Mouse (Mus musculus) lung, postnatal 36 days (tissue): ENCODE results near the gene Man1b1.
A peak's percentile ranks its signal among the peaks of the same experiment; 100 is the strongest.

Experiments
- DNase-seq: peaks from one replicate; pipeline ENCODE4 v3.0.0; 2022; ENCODE audit warnings: mixed read lengths

The Man1b1 gene

GRCm38 (mm10) chr2:25364761-25365090, 32.6 kb downstream of the Man1b1 start:
- DNase-seq, result no peak

GRCm38 (mm10) chr2:25365091-25365761, 33.1 kb downstream of the Man1b1 start, which contains the start of gene Uap1l1:
Gene Uap1l1, minus strand, starts transcription at chr2:25365682.
- DNase-seq, result peak; percentile 92

GRCm38 (mm10) chr2:25369996-25370395, 37.9 kb downstream of the Man1b1 start:
- DNase-seq, result no peak

GRCm38 (mm10) chr2:25371764-25372643, 39.9 kb downstream of the Man1b1 start, which contains the start of gene Sapcd2:
Gene Sapcd2, plus strand, starts transcription at chr2:25372321.
- peak; percentile 93 for DNase-seq

GRCm38 (mm10) chr2:25372644-25373391, 40.7 kb downstream of the Man1b1 start:
- DNase-seq, result no peak

GRCm38 (mm10) chr2:25373431-25373830, 41.3 kb downstream of the Man1b1 start:
- no peak for DNase-seq

- DNase-seq, result peak; percentile 77
Measured at GRCm38 (mm10) chr2:25376589-25376988, 44.5 kb downstream of the Man1b1 start.

- DNase-seq, result no peak
Measured at GRCm38 (mm10) chr2:25384492-25384891, 52.4 kb downstream of the Man1b1 start.

- no peak for DNase-seq
Measured at GRCm38 (mm10) chr2:25391266-25391665, 59.1 kb downstream of the Man1b1 start.

- peak; percentile 23 for DNase-seq
Measured at GRCm38 (mm10) chr2:25394281-25395221, 62.4 kb downstream of the Man1b1 start.

GRCm38 (mm10) chr2:25395721-25396596, 63.8 kb downstream of the Man1b1 start, which contains the start of gene Entpd2:
Gene Entpd2, plus strand, starts transcription at chr2:25395874.
- peak; percentile 53 for DNase-seq

- DNase-seq, result no peak
Measured at GRCm38 (mm10) chr2:25396597-25396983, 64.5 kb downstream of the Man1b1 start.

- no peak for DNase-seq
Measured at GRCm38 (mm10) chr2:25397010-25397409, 64.9 kb downstream of the Man1b1 start.

- no peak for DNase-seq
Measured at GRCm38 (mm10) chr2:25398065-25398464, 65.9 kb downstream of the Man1b1 start.

GRCm38 (mm10) chr2:25399051-25399450, 66.9 kb downstream of the Man1b1 start, which contains the start of gene Npdc1:
Gene Npdc1, plus strand, starts transcription at chr2:25399351.
- no peak for DNase-seq

GRCm38 (mm10) chr2:25400291-25400690, 68.2 kb downstream of the Man1b1 start:
- DNase-seq, result no peak

- DNase-seq, result peak; percentile 80
Measured at GRCm38 (mm10) chr2:25400764-25401163, 68.6 kb downstream of the Man1b1 start.
